Mouse (Mus musculus): ENCODE data around the gene Dars2.

GRCm38 (mm10) chr1:161035281-161035785, 35.1 kb downstream of the Dars2 start:
- TF ChIP-seq POLR2A (IDR thresholded peaks at IDR 0.05; ENCODE audit: control insufficient read depth, low read depth, low read length) (no peak), CTCF (IDR thresholded peaks at IDR 0.05; ENCODE audit: control insufficient read depth, insufficient read depth, insufficient replicate concordance, low read depth, low read length) (no peak)

Data from testis, adult 2 months (tissue).